Mouse (Mus musculus): Measurements from ENCODE around the gene Ccdc13. TPM values are rescaled to one million over a fixed set of nuclear protein-coding genes. Genes with fewer than 3 reads are reported as not detected.
A peak's percentile ranks its signal among the peaks of the same experiment; 100 is the strongest.

The Ccdc13 gene
- total and polyA plus RNA-seq, 3 experiments, result 0.25 TPM; not detected in 2

DNA sequence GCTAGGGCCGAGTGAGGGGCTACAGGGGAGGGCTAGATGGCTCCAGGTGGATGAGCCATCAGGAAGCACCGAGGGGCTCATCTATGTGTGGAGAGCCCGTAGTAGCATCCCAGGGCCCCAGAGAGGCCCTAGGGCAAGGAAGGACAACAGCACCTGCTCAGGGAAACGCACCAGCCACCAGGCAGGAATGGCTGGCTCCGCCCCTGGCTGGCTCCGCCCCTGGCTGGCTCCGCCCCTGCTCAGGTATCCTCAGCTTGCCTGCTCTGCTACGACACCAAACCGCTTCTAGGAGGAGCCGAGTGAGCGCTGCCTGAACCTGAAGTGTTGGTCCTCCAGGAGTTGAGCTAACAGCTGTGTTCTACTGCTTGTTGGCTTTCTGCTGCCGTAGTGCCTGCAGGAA lies 41.5 kb downstream of the Ccdc13 start:
- Histone ChIP-seq H3K4me2 (ENCODE audit: insufficient read depth, low read depth, poor library complexity, severe bottlenecking) (no peak overlapping the region), H3K9ac (ENCODE audit: insufficient read depth, low read depth) (no peak overlapping the region), H3K4me3 (replicated peaks in 1 of 3; ENCODE audit: low read depth in 2 of 3, low read length in 2 of 3, poor library complexity in 1 of 3) (no peak overlapping the region), H3K36me3 (replicated peaks in 1 of 2; ENCODE audit: control insufficient read depth in 1 of 2, insufficient read depth in 1 of 2, low read length in 1 of 2) (no peaks in the 10 kb centered on the region), H3K4me1 (ENCODE audit: control insufficient read depth in 1 of 2, insufficient read depth in 2 of 2) (no peaks in the 10 kb centered on the region; a peak in 1 of 4 replicates), H3K27ac (ENCODE audit: insufficient read depth, low read depth) (no peak overlapping the region), H3K79me2 (replicated peaks; ENCODE audit: control insufficient read depth, extremely low read depth, insufficient read depth, poor library complexity, severe bottlenecking) (no peaks in the 10 kb centered on the region), H3K27me3 (replicated peaks) (peaks cover 86% of the 10 kb centered on the region), H3K9me3 (replicated peaks; ENCODE audit: low read length) (no peaks in the 10 kb centered on the region)
- dilution Hi-C loops (cut with MboI; ENCODE audit: extremely low pct_ligation_motif_present, extremely low pct_unique_long_range_greater_than_20kb, low sequenced_read_pairs), result no loop called here
- in situ Hi-C loops (cut with MboI; ENCODE audit: low pct_ligation_motif_present, low pct_unique_long_range_greater_than_20kb, low sequenced_read_pairs), result no loop called here
- TF ChIP-seq ZKSCAN1 (IDR thresholded peaks at IDR 0.05; ENCODE audit: borderline replicate concordance, low read depth, low read length) (no peak), MAZ (IDR thresholded peaks at IDR 0.05; ENCODE audit: low read depth, low read length) (no peak), ZMIZ1 (IDR thresholded peaks at IDR 0.05; ENCODE audit: low read depth, low read length) (no peak), PAX5 (IDR thresholded peaks at IDR 0.05; ENCODE audit: low read length) (no peak), USF2 (conservative IDR thresholded peaks at IDR 0.05; ENCODE audit: low read depth, low read length) (no peak), USF1 (IDR thresholded peaks at IDR 0.05; ENCODE audit: low read depth, low read length) (no peak), MEF2A (IDR thresholded peaks at IDR 0.05; ENCODE audit: borderline replicate concordance, low read depth, low read length) (no peak), IRF4 (IDR thresholded peaks at IDR 0.05; ENCODE audit: low read depth, low read length) (no peak), ZNF384 (IDR thresholded peaks at IDR 0.05; ENCODE audit: low read depth, low read length) (no peak), NRF1 (IDR thresholded peaks at IDR 0.05; ENCODE audit: low read depth, low read length) (no peak), E2F4 (IDR thresholded peaks at IDR 0.05; ENCODE audit: insufficient replicate concordance, low read depth, low read length) (no peak), BHLHE40 (IDR thresholded peaks at IDR 0.05; ENCODE audit: low read depth, low read length) (no peak)
- peak; percentile 2 for DNase-seq (ENCODE audit: extremely low read depth)

DNA sequence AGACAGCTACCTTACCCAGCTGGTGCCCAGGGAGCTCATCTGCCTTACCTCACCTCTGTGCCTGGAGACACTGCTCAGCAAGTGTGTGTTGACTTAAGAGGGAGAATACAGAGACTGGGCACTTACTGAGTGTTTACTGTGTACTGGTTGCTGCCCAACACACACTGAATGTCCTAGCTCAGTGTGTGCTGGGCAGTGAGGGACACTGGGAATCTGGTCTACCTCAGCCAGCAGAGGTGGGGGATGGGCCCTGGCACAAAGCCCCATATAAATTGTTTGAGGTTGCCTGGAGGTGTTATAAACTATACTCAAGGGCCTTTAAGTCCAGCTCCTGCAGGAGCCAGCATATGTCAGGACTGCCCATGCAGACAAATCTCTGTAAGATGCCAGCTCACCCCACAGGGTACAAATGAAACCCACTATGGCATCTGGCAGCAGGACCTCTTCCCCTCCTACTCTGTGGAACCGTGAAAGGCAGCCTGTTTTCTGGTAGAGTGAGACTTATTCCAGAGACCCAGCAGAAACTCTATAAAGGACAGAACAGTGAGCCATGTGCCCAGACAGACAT lies 44.2 kb downstream of the Ccdc13 start:
- H3K4me3 ChIP-seq (replicated peaks in 1 of 3; ENCODE audit: low read depth in 2 of 3, low read length in 2 of 3, poor library complexity in 1 of 3), result no peak overlapping the region
- H3K27me3 ChIP-seq (replicated peaks), result peaks cover 83% of the 10 kb centered on the region
- H3K4me2 ChIP-seq (ENCODE audit: insufficient read depth, low read depth, poor library complexity, severe bottlenecking), result no peak overlapping the region
- in situ Hi-C loops (cut with MboI; ENCODE audit: low pct_ligation_motif_present, low pct_unique_long_range_greater_than_20kb, low sequenced_read_pairs) (no loop called here), dilution Hi-C loops (cut with MboI; ENCODE audit: extremely low pct_ligation_motif_present, extremely low pct_unique_long_range_greater_than_20kb, low sequenced_read_pairs) (no loop called here)
- no peaks in the 10 kb centered on the region for H3K36me3 ChIP-seq (replicated peaks in 1 of 2; ENCODE audit: control insufficient read depth in 1 of 2, insufficient read depth in 1 of 2, low read length in 1 of 2)
- no peak for DNase-seq (ENCODE audit: extremely low read depth)
- no peaks in the 10 kb centered on the region; a peak in 1 of 4 replicates for H3K4me1 ChIP-seq (ENCODE audit: control insufficient read depth in 1 of 2, insufficient read depth in 2 of 2)
- TF ChIP-seq CHD1 (IDR thresholded peaks at IDR 0.05; ENCODE audit: low read depth, low read length) (no peak), MXI1 (IDR thresholded peaks at IDR 0.05; ENCODE audit: low read depth, low read length) (no peak), BHLHE40 (IDR thresholded peaks at IDR 0.05; ENCODE audit: low read depth, low read length) (no peak), ETS1 (conservative IDR thresholded peaks at IDR 0.05; ENCODE audit: low read depth, low read length) (no peak), IRF4 (IDR thresholded peaks at IDR 0.05; ENCODE audit: low read depth, low read length) (no peak), E2F4 (IDR thresholded peaks at IDR 0.05; ENCODE audit: insufficient replicate concordance, low read depth, low read length) (no peak), HCFC1 (IDR thresholded peaks at IDR 0.05; ENCODE audit: low read depth, low read length) (no peak), RAD21 (IDR thresholded peaks at IDR 0.05; ENCODE audit: low read depth, low read length) (no peak), CTCF (conservative IDR thresholded peaks at IDR 0.05 in 1 of 2, IDR thresholded peaks at IDR 0.05 in 1 of 2; ENCODE audit: low read depth in 2 of 2, low read length in 2 of 2) (no peak), JUN (IDR thresholded peaks at IDR 0.05; ENCODE audit: insufficient read depth, low read depth, low read length) (no peak), GABPA (IDR thresholded peaks at IDR 0.05; ENCODE audit: insufficient replicate concordance, low read depth, low read length) (no peak), MAX (IDR thresholded peaks at IDR 0.05; ENCODE audit: low read length) (no peak), NELFE (IDR thresholded peaks at IDR 0.05; ENCODE audit: low read depth, low read length) (no peak)
- no peak overlapping the region for H3K9ac ChIP-seq (ENCODE audit: insufficient read depth, low read depth)
- no peak overlapping the region for H3K27ac ChIP-seq (ENCODE audit: insufficient read depth, low read depth)
- no peaks in the 10 kb centered on the region for H3K79me2 ChIP-seq (replicated peaks; ENCODE audit: control insufficient read depth, extremely low read depth, insufficient read depth, poor library complexity, severe bottlenecking)
- no peaks in the 10 kb centered on the region for H3K9me3 ChIP-seq (replicated peaks; ENCODE audit: low read length)
